Mouse (Mus musculus) heart, postnatal 36 days (tissue): ENCODE results near the gene Sgf29. TPM values are rescaled to one million over a fixed set of nuclear protein-coding genes. Genes with fewer than 3 reads are reported as not detected.
A peak's percentile ranks its signal among the peaks of the same experiment; 100 is the strongest.
"Not testable (repeated sequence)": the region's sequence is repeated elsewhere in the genome, so short reads cannot be mapped to it uniquely, and the experiment has no call there.

ENCODE experiments used
- DNase-seq, 2 experiments: peaks; one replicate each; pipeline ENCODE4 v3.0.0; 2021 to 2022
- intact Hi-C: fragments of 180-260 bp; cut with DNase I; formaldehyde crosslinking; loops from one replicate; pipeline ENCODE4 v1.15.1; 2025
- total RNA-seq, 2 experiments: library from RNA; stranded (reverse); gene quantifications; 2 replicates each; pipeline ENCODE4 v1.2.3; 2021

Gene Sgf29
- total RNA-seq, 2 experiments from 2014 or later: 21.8 to 25.2 TPM

- intact Hi-C loops: no loop called here
- no peak for DNase-seq
These were observed 29.6 kb downstream of the Sgf29 start for GRCm38 (mm10) chr7:126678545-126679341.

- DNase-seq: no peak
- intact Hi-C loops: no loop called here
These were observed 30.6 kb downstream of the Sgf29 start for GRCm38 (mm10) chr7:126679683-126680082.

- no peak for DNase-seq
- intact Hi-C loops: no loop called here
These were observed 32.1 kb downstream of the Sgf29 start for GRCm38 (mm10) chr7:126681221-126681620.

DNA sequence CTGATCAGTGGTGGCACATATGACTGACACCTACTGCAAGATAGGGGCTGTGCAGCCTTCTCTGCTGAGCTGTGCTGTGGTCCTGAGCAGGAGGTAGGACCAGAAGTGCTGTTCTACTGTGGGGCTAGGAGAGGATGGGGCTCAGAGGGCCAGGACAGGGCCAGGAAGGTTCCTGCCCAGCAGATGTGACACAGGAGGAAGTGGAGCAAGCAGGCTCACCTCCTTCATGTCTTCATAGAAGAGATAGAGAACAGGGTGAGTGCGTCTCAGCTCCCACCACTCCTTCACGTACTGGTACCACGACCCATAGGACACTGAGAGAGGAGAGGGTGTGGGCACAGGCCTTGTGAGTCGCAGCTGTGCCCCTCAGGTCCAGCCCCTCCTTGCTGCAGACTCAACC, 39.0 kb downstream of the Sgf29 start:
- intact Hi-C loops, DNase-seq: not testable (repeated sequence)

DNA sequence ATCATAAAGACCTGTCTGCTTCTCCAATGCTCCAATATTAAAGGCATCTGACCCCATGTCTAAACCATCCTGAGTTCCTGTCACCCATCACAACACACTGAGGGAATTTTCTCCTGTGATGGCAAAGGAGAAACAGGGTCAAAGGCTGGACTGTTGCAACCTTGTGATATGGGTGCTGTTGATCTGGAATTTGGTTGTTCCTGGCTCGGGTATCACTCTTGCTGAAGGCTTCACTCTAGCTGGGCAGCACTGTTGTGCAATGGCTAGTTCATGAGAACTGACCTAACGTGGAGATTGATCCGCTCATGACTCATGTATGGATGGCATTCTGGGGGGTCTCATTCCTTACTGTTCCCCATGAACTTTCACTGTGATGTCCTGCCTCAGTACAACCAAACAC, 39.9 kb downstream of the Sgf29 start:
- intact Hi-C loops: no loop called here
- DNase-seq: no peak

DNA sequence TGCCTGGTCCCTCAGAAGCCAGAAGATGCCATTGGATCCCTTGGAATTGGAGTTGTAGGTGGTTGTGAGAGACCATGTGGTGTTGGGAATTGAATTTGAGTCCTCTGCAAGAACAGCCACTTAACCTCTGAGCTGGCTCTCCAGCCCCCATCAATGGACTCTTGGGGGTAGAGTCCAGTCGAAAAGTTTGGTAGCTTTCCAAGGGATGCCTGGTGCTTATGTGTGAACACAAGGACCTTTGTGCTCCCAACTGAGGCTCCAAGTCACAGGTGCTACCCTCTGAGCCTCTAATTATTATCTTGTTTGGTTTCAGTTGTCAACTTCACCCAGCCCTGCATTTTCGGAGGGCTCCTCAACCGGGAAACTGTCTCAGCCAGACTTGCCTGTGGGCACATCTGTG, 41.6 kb downstream of the Sgf29 start:
- DNase-seq: no peak
- intact Hi-C loops: no loop called here

DNA sequence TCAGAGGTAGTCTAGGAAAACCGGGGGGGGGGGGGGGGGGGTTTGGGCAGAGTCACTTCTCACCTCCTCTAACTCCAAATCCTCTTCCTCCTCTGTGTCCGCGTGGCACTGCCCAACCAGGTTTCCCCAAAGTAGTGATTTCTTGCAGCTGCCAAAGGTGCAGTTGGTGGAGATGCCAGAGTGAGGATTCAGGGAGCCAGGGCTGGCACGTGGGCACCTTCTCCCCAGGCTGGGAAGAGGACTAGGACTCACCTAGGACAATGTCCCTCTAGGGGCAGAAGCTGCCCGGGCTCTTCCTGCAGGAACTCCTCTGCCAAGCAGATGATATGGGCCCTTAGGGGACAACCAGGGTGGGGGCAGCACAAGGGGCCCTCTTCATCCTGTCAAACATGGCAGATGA, 42.6 kb downstream of the Sgf29 start:
- no peak for DNase-seq
- intact Hi-C loops: no loop called here

- intact Hi-C loops: no loop called here
- no peak for DNase-seq
These were observed 43.3 kb downstream of the Sgf29 start for GRCm38 (mm10) chr7:126692426-126692825.

- peak; percentile 85 to 93 for DNase-seq
- intact Hi-C loops: no loop called here
These were observed 44.1 kb downstream of the Sgf29 start for GRCm38 (mm10) chr7:126693256-126693655.

- intact Hi-C loops: no loop called here
- DNase-seq: no peak
These were observed 44.7 kb downstream of the Sgf29 start for GRCm38 (mm10) chr7:126693781-126694180.

DNA sequence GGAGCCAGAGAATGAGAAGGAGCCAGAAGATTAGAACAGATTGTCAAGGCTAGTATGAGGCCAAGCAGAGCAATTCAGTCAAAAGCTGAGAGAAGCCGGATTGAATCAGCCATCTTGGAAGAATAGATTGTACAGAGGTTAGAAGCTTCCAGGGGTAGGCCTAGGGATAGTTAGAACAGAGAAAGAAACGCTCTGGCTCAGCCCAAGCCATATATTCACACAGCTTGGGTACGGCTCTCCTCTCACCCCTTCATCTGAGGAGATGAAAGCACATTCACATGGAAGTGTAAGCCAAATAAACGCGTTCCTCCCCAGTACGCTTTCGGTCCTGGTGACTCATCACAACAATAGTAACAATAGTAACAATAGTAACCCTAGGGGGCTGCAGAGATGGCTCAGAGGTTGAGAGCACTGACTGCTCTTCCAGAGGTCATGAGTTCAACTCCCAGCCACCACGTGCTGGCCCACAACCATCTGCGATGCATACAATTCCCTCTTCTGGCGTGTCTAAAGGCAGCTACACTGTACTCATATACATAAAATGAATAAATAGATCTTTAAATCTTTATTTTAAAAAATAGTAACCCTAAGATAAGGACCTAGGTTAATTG, 45.4 kb downstream of the Sgf29 start:
- intact Hi-C loops: loop anchor here (1.0 to 5.0 kb wide), 4 partner anchors 50 to 292 kb away; partner anchors contain the start of genes Ppp4c and Sh2b1
- DNase-seq: no peak

DNA sequence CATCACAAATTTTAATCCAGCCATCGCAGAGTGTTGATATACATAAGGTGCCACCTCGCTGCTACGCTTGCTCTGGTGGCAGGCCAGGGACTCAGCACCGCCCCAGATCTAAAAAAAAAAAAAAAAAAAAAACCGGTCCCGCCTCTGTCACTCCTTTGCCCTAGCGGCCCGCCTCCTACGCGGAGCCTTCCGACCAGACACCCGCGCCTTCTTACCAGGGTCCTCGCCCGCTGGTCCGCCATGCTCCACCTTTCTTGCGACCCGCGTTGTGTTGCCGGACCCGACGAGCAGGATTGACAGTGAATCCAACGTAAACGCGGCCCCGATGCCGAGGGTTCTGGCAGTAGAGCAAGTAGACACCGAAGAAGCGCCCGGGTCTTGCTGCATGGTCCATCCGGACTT, 46.1 kb downstream of the Sgf29 start, which contains the start of gene Bola2:
TSS of gene Bola2 (plus strand) at position 192 of the 402 bp plus-strand sequence.
- intact Hi-C loops: loop anchor here (1.0 to 5.0 kb wide), 4 partner anchors 51 to 293 kb away; partner anchors contain the start of genes Ppp4c and Sh2b1
- DNase-seq: peak in 1 of 2 experiments; percentile 78

DNA sequence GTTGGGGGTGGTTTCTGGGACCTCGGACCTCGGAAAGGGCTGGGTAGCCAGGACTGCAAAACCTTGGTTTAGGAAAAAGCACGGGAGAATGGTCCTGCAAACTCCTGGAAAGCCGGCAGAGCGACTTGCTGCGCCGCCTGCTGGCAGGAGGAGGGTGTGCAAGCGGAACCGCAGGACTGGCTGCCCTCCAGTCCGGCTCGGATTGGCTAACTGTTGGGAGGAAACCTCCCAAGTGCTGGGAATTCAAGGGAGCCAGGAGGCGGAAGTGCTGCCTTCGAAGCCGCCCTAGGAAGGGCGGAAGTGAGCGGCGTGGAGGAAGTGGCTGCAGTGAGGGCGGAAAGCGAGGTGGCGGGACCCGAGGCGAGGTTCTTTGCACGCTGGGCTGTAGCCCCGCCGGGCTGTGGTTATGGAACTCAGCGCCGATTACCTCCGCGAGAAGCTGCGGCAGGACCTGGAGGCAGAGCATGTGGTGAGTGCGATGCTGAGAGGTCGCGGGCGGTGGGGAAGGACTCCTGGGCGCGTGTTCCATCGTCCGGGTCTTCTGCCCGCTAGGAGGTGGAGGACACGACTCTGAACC, 46.6 kb downstream of the Sgf29 start, which contains the start of gene Slx1b:
TSS of gene Slx1b (minus strand) at position 154 of the 577 bp plus-strand sequence.
- DNase-seq: peak; percentile 94 to 95
- intact Hi-C loops: loop anchor here (1.0 to 5.0 kb wide), 5 partner anchors 51 to 293 kb away; partner anchors contain the start of genes Apobr, Cln3, Ppp4c and Sh2b1

DNA sequence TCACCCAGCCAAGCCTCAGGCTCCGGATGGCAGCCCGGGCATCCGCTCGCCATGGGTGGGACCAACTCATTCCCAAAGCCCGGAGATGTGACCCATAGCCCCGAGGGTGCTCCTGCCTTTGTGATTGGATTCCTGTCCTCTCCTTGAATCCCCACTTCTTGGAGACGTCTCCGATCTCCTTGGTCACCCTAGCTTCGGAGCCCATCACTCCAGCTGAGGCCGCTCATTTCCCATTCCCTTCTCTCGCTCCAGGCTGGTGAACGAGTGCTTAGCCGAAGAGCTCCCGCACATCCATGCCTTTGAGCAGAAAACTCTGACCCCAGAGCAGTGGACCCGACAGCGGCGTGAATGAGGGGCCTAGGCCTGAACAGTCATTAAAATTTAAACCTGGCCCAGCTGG, 47.2 kb downstream of the Sgf29 start:
- intact Hi-C loops: loop anchor here (2.0 to 5.0 kb wide), 4 partner anchors 96 to 294 kb away; partner anchors contain the start of genes Apobr, Cln3, Ppp4c and Sh2b1
- DNase-seq: no peak

- intact Hi-C loops: loop anchor here (2.0 to 5.0 kb wide), 4 partner anchors 95 to 295 kb away; partner anchors contain the start of genes Apobr, Cln3, Ppp4c and Sh2b1
These were observed 47.8 kb downstream of the Sgf29 start for GRCm38 (mm10) chr7:126696886-126697285.

DNA sequence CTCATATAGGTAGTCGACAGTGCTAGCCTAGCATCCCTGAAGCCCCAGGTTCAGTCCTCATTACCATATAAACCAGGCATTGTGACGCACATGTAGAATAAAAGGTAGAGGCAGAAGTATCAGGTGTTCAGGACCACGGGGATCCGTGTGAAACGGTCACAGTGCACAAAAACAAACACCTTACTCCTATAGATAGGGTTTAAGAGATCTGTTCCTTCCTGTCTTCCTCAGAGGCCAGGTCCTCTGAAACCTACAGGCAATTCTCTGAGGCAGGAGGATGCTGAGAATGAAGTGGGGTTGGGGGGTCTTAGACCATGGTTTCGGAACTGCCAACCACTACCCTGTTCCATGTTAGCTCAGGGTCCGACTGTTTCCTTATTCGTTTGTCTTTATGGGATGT, 48.7 kb downstream of the Sgf29 start:
- DNase-seq: no peak
- intact Hi-C loops: loop anchor here (2.0 to 5.0 kb wide), 4 partner anchors 94 to 296 kb away; partner anchors contain the start of genes Apobr, Cln3, Ppp4c and Sh2b1

More at GRCm38 (mm10) chr7:126696886-126697285, 47.8 kb downstream of the Sgf29 start:
- DNase-seq: no peak

DNA sequence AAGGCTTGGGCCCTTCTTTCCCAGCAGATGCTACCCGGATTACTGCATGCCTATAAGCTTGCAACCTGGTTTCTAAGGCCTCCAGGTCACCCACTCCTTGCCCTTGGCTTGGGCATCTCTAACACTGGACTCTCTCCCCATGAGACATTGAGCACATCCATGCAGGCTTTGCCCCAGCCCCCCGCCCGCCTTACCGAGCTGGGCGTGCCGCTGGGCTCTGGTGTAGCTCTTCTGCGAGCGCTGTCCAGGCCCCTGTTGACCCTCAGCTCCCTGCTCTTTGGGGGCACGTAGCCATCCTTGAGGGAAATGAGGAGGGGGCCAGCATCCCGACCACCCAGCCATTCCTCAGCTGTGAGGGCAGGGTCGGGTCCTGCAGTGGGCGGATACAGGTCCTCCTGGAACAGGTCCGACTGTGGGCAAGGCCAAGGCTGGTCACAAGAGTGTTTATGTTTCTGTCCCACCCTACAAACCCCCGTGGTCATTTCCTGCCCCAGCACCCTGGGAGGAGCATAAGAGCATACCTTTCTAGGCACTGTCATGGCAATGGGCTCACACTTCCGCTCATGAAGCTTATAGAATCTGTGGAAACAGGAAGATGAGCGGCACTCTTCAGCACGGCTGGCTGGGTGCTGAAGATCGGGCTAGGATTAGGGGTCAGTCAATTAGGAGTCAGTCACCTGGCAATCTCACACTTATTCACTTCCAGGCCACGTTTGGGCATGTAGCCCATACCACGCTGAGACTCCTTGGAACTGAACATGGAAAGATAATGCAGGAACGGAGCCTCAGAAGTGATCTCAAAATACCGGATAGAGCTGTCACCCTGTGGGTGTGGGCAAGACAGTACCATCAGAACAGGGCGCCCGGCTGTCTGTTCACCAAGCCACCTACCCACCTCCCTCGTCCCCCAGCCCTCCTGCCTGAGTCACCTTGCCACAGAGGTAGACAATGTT, 51.2 kb downstream of the Sgf29 start:
- intact Hi-C loops: no loop called here
- no peak for DNase-seq

- intact Hi-C loops: no loop called here
- DNase-seq: peak; percentile 87 to 94
These were observed 52.0 kb downstream of the Sgf29 start for GRCm38 (mm10) chr7:126701070-126701469.

DNA sequence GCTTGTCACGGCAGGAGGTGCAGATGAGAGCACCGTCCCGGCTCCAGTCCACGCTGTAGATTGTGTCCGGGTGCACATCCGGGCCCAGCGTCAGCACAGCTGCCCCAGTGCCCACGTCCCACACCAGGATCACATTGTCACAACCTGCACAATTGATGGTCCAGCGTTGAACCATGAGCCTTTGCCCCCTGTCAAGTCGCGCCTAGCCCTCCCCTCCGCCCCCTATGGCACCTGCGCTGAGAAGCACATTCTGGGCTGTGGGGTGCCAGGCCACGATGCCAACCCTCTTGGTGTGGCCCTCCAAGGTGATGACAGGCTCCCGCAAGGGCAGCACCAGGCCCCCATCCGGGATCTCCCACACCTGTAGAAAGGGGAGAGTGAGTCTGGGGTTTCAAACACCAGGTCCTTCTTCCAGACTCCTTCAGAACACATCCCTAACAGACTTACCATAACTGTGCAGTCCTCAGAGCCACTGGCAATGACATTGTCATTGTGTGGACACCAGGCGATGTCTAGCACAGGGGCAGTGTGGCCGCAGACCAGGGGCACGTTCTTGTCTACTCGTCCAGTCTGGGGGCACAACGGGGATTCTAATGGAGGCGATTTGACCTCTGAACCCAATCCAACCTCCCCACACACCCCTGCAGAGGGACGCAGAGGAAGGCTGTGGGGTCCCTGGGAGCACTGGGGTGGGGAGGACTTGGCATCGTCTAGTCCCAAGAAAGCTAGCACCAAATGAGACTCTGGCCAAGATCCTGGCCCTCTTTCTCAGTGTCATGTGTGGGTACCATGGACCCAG, 52.6 kb downstream of the Sgf29 start:
- intact Hi-C loops: no loop called here
- DNase-seq: no peak
